Mouse (Mus musculus) kidney, adult 2 months (tissue): ENCODE measurements around the gene Znrf4.

Experiments used
- CTCF ChIP-seq: fragments of 200-500 bp; conservative IDR thresholded peaks from 2 replicates; pipeline ENCODE4 v1.5.1; 2011; ENCODE audit warnings: low read depth, mild to moderate bottlenecking, control low read depth, low read length, moderate library complexity, mixed read lengths; ENCODE audit not compliant: insufficient read depth, insufficient read length
- POLR2A ChIP-seq: fragments of 200-500 bp; IDR thresholded peaks from one replicate; pipeline ENCODE4 v1.6.1; 2011; ENCODE audit warnings: low read depth, low read length, control low read depth

- TF ChIP-seq POLR2A (no peak), CTCF (no peak)
Observed at GRCm38 (mm10) chr17:56477191-56477818, 34.9 kb downstream of the Znrf4 start.
